Mouse (Mus musculus) retina, embryonic 14.5 days (tissue): ENCODE data around the gene Dlgap1.

Source experiments
- DNase-seq: peaks from one replicate; pipeline ENCODE4 v3.0.0-alpha.2; 2015; ENCODE audit warnings: low spot score

The Dlgap1 gene

GRCm38 (mm10) chr17:70626396-70626795, 657.5 kb downstream of the Dlgap1 start:
- no peak for DNase-seq

DNA sequence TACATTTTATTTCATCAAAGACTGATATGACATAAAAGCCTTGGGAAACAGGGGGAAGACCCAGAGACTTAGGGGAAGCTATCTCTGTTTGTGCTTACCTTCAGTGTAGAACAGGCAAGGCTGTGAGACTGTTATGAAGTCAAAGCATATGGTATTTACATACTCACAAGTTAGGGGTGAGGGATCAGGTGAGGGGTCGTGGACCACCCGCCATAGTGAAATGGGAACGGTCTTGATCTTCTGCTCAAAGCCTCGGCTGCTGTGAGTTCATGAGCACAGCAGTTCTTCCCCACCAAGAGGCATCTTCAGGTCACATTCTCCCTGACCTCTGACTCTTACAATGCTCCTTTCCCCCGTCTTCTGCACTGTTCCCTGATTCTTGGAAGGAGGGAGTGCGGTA, 658.1 kb downstream of the Dlgap1 start:
- DNase-seq, result no peak

GRCm38 (mm10) chr17:70629653-70630378, 660.9 kb downstream of the Dlgap1 start:
- peak; percentile 5 for DNase-seq

DNA sequence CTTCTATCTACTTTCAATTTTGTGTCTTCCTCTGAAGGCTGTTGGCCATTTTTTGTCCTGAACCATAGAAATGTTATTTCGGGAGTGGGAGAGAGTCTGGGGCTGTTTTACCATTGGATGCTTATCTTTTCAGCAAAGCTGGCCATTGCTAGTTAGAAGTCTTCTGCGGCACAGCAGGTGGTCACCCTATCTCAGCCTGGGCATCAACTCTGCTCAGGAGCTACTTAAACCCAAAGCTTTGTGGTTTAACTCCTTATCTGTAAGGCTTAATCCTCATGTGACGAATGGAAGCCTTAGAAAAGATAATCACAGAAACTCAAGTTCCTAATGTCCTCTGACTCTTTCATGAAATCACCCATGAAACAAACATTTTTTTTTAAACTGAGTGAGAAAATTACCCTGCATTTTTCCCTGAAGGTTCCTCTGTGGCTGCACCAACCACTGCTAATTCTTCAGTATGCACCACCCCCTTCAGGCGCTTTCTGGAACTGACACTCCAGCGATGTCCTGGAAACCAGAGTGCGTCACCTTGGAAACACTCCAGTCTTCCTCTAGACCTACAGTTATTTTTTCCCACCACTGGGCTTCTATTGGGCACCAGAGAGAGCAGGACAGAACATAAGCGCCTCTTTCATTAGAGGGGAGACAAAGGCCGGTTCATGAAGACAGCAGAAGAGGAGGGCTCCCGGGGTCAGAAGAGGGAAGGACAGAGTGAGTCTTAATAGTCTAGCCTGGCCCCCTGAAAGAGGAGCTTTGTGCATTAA, 664.5 kb downstream of the Dlgap1 start:
- peak; percentile 86 for DNase-seq

DNA sequence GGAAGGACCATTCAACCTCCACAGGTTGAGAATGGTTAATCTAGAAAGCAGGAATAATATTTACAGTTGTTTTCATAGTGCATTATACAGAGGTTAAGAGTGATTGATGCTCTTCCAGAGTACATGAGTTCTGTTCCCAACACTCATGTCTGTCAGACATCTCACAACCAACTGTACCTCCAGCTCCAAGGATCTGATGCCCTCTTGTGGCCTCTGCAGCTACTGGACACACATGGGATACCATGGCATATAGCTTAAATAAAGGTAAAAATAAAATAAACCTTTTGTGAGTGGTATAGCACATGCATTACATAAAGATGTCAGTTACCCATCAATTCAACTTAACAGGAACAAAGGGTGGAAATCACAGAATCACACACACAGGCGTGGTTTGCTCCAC, 674.3 kb downstream of the Dlgap1 start:
- no peak for DNase-seq

DNA sequence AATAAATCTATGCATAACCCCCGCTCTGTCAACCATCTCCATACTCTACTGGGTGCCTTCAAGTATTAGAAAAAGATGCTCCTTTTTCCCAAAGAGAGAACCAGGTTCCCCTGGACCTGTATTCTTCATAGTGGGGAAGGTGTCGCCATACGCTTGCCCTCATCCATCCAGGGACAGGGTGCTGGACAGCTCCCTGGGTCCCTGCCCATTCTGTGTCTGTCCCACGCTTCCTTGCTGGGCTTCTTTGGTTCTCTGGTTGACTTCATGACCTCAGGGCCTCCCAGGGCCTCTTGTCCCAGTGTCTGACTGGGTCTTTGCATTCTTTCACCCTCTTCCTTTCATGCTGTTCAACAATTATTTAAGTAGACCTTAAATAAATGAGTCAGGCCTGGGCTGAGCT, 677.8 kb downstream of the Dlgap1 start:
- no peak for DNase-seq

- DNase-seq, result no peak
Observed at GRCm38 (mm10) chr17:70661382-70661781, 692.5 kb downstream of the Dlgap1 start.

DNA sequence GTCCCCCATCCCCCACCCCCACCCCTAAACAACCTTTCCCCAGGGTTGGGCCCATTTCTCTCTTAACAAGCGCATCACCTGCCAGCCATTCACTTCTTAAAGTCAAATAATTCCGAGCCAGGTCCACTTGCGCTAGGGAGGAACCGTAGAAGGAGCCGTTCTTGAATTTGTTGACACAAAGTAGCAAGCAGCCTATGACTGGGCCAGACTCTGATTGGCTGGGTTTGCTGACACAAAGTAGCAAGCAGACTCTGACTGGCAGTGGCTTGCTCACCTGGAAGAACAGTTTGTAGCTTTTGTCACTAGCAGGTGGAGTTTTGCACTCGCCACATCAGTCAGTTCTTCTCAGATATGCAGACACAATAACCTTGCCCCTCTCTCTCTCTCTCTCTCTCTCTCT, 695.1 kb downstream of the Dlgap1 start:
- no peak for DNase-seq

DNA sequence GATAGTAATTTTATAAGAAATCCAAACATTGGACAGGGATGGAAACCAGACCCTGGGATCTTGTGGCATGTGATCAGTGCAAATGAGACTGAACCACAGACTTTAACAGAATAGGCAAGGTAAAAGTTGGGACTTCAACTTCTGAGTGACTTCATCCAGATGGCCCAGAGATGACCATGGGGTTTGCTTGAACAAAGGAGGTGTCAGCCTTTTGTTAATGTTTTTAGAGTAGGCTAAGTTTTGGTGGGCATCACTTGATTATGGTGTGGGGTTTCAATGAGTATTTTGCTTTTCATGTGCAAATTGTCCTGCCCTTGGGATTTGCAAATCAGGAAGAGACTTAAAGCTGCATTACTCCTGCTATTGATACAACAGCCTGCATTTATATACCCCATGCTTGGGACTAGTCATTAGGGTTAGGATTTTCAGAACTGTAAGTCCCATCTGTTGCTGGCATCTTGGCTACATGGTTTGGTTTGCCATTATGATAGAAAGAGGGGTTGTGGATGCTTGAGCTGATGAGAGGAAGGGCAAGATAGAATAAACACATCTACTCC, 695.7 kb downstream of the Dlgap1 start:
- DNase-seq, result no peak

DNA sequence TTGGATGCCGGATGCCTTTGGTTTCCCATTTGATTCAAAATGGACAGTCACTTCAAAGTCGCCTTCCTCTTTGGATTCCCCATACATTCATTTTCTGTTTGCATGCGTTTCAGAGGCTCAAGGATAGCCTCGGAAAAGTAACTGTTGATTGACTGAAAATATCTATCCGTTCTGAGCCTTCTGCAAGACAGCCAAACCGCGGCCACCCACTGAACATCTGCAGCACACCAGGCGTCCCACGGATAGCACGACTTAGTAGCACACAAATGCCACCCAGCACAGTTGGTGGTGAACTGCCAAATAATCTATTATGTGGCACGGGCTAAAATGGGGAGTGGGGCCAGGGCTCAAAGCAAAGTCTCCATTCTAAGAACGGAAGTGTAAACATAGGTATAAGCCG, 705.1 kb downstream of the Dlgap1 start:
- no peak for DNase-seq

DNA sequence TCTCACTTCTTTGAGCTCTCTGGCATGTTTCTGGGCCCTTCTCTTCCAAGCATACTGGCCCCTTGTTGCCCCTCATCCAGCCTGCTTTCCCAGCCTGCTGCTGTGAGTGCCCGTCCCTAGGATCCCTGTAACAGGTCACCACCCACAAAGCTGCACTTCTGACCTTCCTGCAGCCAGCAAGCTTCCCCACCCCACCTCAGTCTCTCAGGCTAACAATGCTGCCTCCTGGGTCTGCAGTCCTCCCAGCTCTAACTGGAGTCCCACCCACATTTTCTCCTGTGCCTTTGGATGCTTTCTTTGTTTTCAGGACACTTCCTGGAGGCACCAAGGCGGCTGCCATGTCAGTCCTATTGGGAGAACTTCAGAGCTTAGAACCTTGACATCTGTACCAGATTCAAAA, 707.6 kb downstream of the Dlgap1 start:
- no peak for DNase-seq

DNA sequence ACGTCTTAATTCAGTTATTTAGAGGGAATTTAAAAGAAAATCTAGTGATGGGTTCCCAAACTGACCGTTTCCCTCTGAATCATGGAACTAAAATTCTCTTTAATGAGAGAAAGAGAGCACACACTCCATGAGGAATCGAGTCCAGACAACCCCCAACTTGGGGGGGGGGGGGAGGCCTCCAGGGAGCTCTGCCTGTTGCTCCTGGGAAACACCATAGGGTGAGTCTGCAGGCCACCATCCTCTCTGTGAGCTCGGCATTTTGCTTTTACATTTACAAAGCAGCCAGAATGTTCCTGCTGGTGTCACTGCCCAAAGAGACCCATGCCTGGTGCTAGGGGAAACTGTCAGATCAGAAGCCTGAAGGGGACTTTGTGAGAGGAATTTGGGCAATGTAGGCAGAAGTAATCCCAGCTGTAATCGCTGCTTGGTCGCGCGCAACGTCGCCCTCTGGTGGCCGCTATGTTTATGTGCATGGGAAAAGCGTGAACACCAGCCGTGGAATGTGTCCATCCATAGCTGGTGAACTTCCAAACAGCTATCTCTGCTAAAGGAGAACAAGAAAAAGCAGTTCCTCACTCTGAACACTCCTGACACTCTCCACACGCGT, 714.8 kb downstream of the Dlgap1 start:
- peak; percentile 84 for DNase-seq

GRCm38 (mm10) chr17:70690174-70690573, 721.3 kb downstream of the Dlgap1 start:
- DNase-seq, result no peak

DNA sequence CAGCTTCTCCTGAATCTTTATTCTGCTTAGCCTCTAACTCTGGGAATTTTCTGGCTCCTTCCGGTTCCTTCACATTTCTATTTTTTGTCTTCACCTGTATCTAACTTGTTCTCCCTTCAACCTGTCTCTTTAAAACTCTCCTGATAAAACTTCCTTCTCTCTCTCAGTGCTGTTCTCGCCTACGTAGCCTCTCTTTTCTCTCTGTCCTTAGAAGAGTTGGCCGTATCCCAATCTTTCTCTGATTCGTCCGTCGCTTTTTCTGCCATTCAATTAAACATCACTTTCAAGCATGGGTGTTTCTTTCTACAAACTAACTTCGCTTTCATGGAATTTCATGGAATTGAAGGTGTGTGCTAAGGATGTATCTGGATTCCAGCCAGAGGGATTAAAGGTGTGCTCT, 721.7 kb downstream of the Dlgap1 start:
- no peak for DNase-seq

DNA sequence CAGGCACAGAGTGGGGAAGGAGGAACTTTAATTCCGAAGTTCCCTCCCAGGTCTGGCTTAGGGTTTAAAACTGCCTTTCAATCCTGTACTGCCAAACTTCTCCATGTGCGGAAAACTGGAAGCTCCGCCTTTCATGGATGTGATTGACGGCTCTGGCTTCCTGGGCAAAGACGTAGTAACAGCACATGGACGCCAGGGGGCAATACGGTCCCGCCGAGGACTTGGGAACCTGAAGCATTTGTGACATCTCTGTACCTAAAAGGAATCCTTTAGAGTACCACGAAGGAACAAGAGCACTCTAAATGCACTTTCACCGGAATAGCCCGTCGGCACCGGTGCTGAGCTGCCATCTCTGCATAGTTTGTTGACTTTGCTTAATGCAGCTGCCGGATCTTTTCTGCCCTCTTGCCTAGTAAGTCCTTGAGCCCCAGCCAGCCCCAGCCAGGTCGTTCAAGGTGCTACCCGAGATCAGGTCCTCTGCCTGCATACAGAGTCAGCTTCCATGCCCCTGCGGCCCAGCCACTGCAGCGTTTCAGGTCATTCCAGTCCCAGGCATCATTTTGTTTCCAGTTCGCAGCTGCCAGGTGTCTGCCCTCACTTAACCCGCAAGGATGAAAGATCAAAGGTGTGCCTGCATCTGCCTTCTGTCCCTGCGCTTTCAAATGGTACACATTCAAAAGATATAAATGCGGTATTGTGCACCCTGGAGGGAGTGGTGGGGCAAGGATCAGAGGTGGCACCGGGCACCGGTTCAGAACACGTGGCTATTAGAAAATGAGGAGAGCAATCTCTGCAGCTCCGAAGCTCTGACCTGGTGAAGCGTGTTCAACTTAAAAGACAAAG, 738.3 kb downstream of the Dlgap1 start:
- DNase-seq, result peak; percentile 90

DNA sequence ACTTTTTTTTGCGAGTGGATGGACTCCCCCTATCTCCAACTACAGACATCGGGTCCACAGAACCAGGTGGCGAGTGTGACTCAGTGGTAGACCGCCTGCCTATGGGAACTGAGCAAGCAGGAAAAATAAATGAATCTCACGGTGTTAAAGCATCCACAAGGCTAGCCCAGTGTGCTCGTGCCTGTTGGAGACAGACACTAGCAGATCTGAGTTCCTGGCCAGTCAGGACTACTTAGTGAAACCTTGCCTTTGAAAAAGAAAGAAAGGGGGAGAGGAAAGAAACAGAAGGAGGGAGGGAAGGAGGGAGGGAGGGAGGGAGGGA, 738.9 kb downstream of the Dlgap1 start:
- DNase-seq, result no peak

GRCm38 (mm10) chr17:70709545-70709944, 740.7 kb downstream of the Dlgap1 start:
- no peak for DNase-seq

DNA sequence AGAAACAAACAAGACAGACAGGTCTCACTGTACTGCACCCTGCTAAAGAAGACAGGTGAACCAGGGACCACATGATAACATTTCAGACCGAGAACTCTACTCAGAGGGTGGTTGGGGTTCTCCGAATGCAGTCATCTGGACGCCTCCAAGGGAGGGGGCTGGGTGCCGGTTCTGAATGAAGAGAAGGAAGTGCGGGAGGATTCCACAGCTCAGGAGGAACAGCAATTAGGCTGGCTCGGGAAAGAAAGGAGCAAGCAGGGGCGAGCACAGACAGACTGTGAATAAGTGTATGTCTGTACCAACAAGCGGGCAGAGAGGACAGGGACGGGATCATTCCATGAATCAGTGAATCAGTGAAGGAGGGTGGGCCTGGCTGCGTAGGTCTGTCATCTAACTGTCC, 744.6 kb downstream of the Dlgap1 start:
- DNase-seq, result no peak

DNA sequence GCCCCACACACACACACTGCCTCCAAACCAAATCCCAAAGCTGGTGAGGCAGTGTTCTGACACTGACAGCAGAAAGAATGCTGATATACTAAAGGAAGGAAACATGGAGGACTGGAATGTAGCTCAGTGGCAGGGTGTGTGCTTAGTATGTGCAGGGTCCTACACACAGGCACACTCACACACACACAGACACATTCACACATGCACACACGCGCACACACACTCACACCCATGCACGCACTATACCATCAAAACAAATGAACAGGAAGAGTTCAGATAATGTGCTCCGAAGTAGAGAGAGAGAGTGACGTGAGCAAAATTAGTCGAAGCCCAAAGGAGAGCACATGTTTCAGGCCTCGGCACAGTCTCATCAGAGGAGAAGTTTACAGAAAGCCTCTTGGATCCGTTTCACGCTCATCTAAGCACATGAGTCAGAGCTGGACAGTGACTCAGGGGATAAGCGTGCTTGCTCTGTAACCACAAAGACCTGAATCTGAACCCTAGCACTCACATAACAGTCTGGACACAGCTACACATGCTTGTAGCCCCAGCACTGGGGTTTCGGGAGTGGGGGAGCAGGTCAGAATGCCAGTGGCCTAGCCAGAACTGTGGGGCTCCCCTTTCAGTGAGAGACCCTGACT, 750.9 kb downstream of the Dlgap1 start:
- DNase-seq, result peak; percentile 13

GRCm38 (mm10) chr17:70720766-70721165, 751.9 kb downstream of the Dlgap1 start:
- peak; percentile 32 for DNase-seq

DNA sequence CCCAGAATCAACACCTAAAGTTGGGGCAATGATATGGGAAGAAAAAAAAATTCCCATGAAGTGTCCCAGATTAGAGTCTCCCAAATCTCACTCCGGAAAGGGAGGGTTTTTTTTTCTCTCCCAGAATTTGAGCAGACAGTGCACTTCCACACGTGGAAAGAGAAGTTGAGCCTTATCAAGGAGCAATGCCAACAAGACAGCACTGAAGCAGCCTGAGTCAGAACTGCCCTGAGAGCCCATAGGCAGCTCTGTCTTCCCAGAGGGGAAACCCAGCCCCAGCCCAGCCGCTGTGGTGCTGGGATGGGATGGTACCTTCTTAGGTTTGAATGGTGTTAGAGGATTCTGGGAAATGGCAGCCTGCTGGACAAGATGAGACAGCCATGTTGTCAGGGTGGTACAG, 753.3 kb downstream of the Dlgap1 start:
- no peak for DNase-seq
